Mouse (Mus musculus) heart, adult 2 months (tissue): Measurements from ENCODE around the gene Ntf3. TPM values are rescaled to one million over a fixed set of nuclear protein-coding genes. Genes with fewer than 3 reads are reported as not detected.
A peak's percentile ranks its signal among the peaks of the same experiment; 100 is the strongest.

ENCODE experiments used
- DNase-seq, 2 experiments: peaks; one replicate each; pipeline ENCODE4 v3.0.0; 2021
- H3K27ac ChIP-seq: fragments of 200-600 bp; 2 replicates; pipeline ENCODE4 v1.8.1; 2022
- H3K27me3 ChIP-seq: fragments of 200-500 bp; 2 replicates; pipeline ENCODE4 v1.6.1; 2012; ENCODE audit warnings: mild to moderate bottlenecking, low read length, inconsistent platforms, mixed read lengths; ENCODE audit not compliant: control insufficient read depth, insufficient read depth
- H3K36me3 ChIP-seq: fragments of 200-500 bp; 2 replicates; pipeline ENCODE4 v1.6.1; 2012; ENCODE audit warnings: low read length, inconsistent platforms; ENCODE audit not compliant: control insufficient read depth, insufficient read depth
- H3K4me1 ChIP-seq: fragments of 200-500 bp; 2 replicates; pipeline ENCODE4 v1.6.1; 2011; ENCODE audit warnings: low read length; ENCODE audit not compliant: control insufficient read depth, insufficient read depth
- H3K4me3 ChIP-seq: fragments of 200-600 bp; 2 replicates; pipeline ENCODE4 v1.8.1; 2022
- H3K79me2 ChIP-seq: fragments of 200-500 bp; replicated peaks from 2 replicates; pipeline ENCODE4 v1.6.1; 2012; ENCODE audit warnings: mild to moderate bottlenecking, inconsistent platforms, low read length, moderate library complexity, mixed read lengths; ENCODE audit not compliant: control insufficient read depth, insufficient read depth
- H3K9ac ChIP-seq: fragments of 200-500 bp; 2 replicates; pipeline ENCODE4 v1.6.1; 2012; ENCODE audit warnings: low read depth, mild to moderate bottlenecking, control low read depth, inconsistent platforms, low read length, mixed read lengths
- CTCF ChIP-seq: fragments of 200-600 bp; IDR thresholded peaks from 2 replicates; pipeline ENCODE4 v1.8.1; 2022; ENCODE audit warnings: antibody characterized with exemption, mild to moderate bottlenecking, moderate library complexity
- EP300 ChIP-seq: fragments of 200-500 bp; IDR thresholded peaks from 2 replicates; pipeline ENCODE4 v1.6.1; 2011; ENCODE audit warnings: low read depth, low read length, control low read depth; ENCODE audit not compliant: insufficient read depth
- POLR2A ChIP-seq: fragments of 200-500 bp; IDR thresholded peaks from 2 replicates; pipeline ENCODE4 v1.6.1; 2011; ENCODE audit warnings: mild to moderate bottlenecking, low read depth, low read length, control low read depth; ENCODE audit not compliant: insufficient read depth
- WGBS: fragments of 180-500 bp; shearing (Covaris S2); methylation state at CpG from one replicate; pipeline ENCODE4 v1.1.7; 2018; 5-methylcytosine and 5-hydroxymethylcytosine counted together
- intact Hi-C: fragments of 180-260 bp; cut with DNase I; formaldehyde crosslinking; loops from one replicate; pipeline ENCODE4 v1.15.1; 2025
- polyA plus RNA-seq: library from polyadenylated mRNA; depleted of rRNA; stranded (reverse); fragments of >200 nt; gene quantifications from 2 replicates; pipeline ENCODE4 v1.2.3, GENCODE M21; 2012
- total RNA-seq, 2 experiments: library from RNA; stranded (reverse); gene quantifications; 2 replicates each; pipeline ENCODE4 v1.2.3; 2021

Gene Ntf3
- total and polyA plus RNA-seq, 3 experiments, result 3.9 to 4.2 (median 4.1) TPM

DNA sequence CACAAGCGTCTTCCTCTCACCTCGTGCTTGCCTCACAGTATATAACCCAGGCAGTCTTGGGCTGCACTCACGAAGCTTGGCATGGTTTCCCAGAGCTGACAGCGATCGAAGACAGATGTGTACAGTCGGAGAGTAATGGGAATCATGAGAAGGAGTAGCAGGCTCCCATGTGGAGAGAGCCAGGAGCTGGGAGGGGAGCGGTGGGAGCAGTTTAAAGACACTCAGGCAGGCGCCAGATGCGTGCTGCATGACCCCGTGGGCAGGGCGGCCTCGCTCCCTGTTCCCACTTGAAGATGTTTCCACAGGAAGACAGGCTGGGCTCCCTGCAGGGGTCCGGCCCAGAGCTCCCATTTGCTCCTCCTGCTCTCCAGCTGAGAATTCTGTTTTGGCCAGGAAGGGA, 25.2 kb downstream of the Ntf3 start:
- WGBS, result 6% methylated on average over 13 of the region's 13 CpGs
- intact Hi-C loops, result no loop called here
- H3K27ac ChIP-seq, result peak overlapping the region; percentile 81
- H3K36me3 ChIP-seq, result peaks cover 19% of the 10 kb centered on the region
- DNase-seq, result peak; percentile 68
- no peak overlapping the region for H3K4me3 ChIP-seq
- peak overlapping the region; percentile 18; the same call in 1 of the 2 replicates for H3K9ac ChIP-seq
- H3K79me2 ChIP-seq, result no peaks in the 10 kb centered on the region
- peaks cover 34% of the 10 kb centered on the region for H3K4me1 ChIP-seq
- no peak for TF ChIP-seq CTCF
- TF ChIP-seq EP300, result 0 out of 2 replicates have a peak, but pooled peaks have one; percentile 12
- no peaks in the 10 kb centered on the region for H3K27me3 ChIP-seq

DNA sequence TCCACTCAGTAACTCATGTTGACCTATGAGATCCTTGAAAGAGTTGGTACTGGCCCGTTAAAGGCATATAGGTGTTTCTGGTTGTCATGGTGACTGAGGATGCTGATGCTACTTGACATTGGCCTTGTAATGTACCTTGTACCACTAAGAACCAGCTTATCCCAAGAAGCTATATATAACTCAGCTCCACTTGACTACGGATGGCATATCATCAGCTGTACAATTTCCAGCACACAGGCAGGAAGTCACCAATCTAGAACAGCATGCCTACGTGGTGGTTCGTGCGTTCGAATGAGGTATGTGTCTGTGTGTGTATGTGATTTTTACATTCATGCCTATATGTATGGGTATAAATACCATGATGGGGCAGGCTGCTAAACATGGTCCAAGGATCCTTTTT, 25.7 kb downstream of the Ntf3 start:
- WGBS, result 40% methylated on average over 6 of the region's 6 CpGs
- Histone ChIP-seq H3K4me1 (peaks cover 34% of the 10 kb centered on the region), H3K36me3 (peaks cover 19% of the 10 kb centered on the region), H3K9ac (no peak overlapping the region), H3K4me3 (no peak overlapping the region), H3K79me2 (no peaks in the 10 kb centered on the region), H3K27ac (peak overlapping the region; percentile 81), H3K27me3 (no peaks in the 10 kb centered on the region)
- intact Hi-C loops, result no loop called here
- no peak for DNase-seq
- TF ChIP-seq POLR2A (no peak), CTCF (no peak), EP300 (no peak)

DNA sequence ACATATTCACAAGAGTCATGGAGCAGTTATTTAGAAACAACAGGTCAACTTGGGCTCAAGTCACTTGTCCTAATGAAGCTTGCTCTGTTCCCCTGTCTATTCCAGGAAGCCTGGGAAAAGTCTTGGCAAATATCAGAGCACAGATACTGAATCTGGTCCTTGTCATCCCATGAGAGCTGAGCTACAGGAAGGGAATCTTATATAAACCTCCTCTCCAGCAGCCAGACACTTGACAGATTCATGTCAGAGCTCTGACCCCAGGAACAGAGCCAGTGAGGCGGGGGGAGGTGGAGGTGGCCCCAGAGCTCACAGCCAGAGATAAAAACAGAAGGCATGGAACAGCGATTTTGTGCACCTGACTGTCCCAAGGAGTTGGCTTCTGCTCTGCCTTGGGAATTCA, 26.3 kb downstream of the Ntf3 start:
- Histone ChIP-seq H3K36me3 (peaks cover 19% of the 10 kb centered on the region), H3K27ac (peak overlapping the region; percentile 38; the same call in 1 of the 2 replicates), H3K27me3 (no peaks in the 10 kb centered on the region), H3K4me1 (peaks cover 34% of the 10 kb centered on the region), H3K9ac (no peak overlapping the region), H3K79me2 (no peaks in the 10 kb centered on the region), H3K4me3 (no peak overlapping the region)
- WGBS, result 45% methylated on average over 2 of the region's 2 CpGs
- intact Hi-C loops, result no loop called here
- DNase-seq, result peak in 1 of 2 experiments; percentile 38
- TF ChIP-seq EP300, result no peak
- TF ChIP-seq CTCF, result no peak
- no peak for TF ChIP-seq POLR2A

DNA sequence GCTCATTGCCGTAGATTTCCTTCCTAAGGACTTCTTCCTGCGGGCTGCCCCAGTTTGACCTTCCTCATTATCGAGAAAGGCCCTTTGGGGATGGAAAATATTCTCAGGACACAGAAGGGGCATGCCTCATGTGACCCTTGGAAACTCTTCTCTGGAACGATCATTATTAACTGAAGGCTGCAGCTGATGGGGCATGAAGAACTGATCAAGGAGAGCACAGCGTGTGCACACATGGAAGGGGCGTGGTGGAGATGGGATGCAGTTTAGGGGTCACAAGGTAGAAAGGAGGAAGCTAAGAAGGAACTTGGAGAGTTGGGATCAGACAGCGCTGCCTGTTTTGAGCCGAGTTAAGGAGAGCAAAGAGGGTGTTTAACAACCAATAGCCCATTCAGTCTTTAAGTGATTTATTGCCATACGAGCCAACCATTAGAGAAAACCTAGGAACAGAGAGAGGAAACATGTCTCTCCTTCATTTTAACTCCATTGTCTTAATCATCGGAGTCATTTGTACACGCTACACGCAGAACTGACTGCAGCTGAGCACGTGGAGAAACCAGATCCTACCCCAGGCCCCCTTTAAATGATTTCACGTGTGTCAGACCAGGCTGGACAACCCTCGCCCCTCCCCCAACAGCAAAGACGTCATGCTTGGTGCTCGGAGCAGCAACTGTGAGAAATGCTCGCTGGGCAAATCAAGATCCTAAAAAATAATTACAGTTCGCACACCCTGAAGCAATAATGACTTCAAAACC, 32.4 kb downstream of the Ntf3 start:
- H3K27me3 ChIP-seq, result no peaks in the 10 kb centered on the region
- no peaks in the 10 kb centered on the region for H3K79me2 ChIP-seq
- intact Hi-C loops, result loop anchor here (5.0 kb wide), 1 partner anchor 33 kb away; the partner anchor contains the start of gene Ntf3
- WGBS, result 49% methylated on average over 19 of the region's 19 CpGs
- H3K4me1 ChIP-seq, result peaks cover 15% of the 10 kb centered on the region
- H3K36me3 ChIP-seq, result peaks cover 8% of the 10 kb centered on the region; the same call in 1 of the 2 replicates
- peak; percentile 35 to 48 for DNase-seq
- H3K4me3 ChIP-seq, result no peak overlapping the region; the same call in 1 of the 2 replicates
- H3K9ac ChIP-seq, result peak overlapping the region; percentile 49; the same call in 1 of the 2 replicates
- H3K27ac ChIP-seq, result peak overlapping the region; percentile 77
- TF ChIP-seq EP300, result peak; percentile 53; the same call in 1 of the 2 replicates
- no peak for TF ChIP-seq POLR2A
- TF ChIP-seq CTCF, result no peak

DNA sequence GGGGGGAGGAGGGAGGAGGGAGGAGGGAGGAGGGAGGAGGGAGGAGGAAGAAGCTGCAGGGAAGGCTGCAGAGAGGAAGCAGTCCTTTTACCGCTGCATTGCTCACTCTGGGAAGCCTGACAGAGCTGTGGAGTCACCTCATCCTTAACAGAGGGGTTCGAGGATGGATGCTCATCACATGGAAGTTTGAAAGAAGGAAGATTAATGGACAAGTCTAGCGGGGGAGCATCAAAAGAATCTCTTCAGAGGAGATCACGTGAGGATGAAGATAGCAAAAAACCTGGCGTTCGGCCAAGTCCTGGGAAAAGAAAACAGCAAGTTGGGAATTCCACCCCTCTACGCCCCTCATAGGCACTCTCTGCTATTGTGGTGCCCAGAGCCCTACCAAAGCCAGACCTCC, 38.5 kb downstream of the Ntf3 start:
- DNase-seq, result no peak
- Histone ChIP-seq H3K36me3 (no peaks in the 10 kb centered on the region; the same call in 1 of the 2 replicates), H3K27me3 (no peaks in the 10 kb centered on the region), H3K79me2 (no peaks in the 10 kb centered on the region), H3K4me3 (no peak overlapping the region), H3K27ac (no peak overlapping the region), H3K9ac (no peak overlapping the region), H3K4me1 (peaks cover 6% of the 10 kb centered on the region)
- 34% methylated on average over 7 of the region's 7 CpGs for WGBS
- TF ChIP-seq CTCF (no peak), POLR2A (no peak), EP300 (no peak)
- intact Hi-C loops, result no loop called here

DNA sequence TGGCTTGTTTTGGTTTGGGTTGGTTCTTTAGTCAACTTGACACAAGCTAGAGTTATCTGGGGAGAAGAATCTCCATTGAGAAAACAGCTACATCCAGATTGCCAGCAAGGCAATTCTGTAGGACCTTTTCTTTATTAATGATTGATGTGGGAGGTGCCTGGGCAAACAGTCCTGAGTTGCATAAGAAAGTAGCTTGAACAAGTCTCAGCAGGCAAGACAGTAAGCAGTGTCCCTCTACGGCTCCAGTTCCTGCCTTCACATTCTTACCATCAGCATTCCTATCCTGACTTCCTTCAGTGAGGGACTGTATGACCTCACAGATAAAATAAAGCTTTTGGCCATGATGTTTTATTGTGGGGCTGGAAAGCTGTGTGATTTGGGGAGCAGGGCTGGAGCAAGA, 48.5 kb downstream of the Ntf3 start:
- WGBS, result 77% methylated on average over 1 of the region's 1 CpGs
- TF ChIP-seq POLR2A (no peak), EP300 (no peak), CTCF (no peak)
- peaks cover 7% of the 10 kb centered on the region; the same call in 1 of the 2 replicates for H3K4me1 ChIP-seq
- no peaks in the 10 kb centered on the region for H3K36me3 ChIP-seq
- no peak overlapping the region for H3K27ac ChIP-seq
- DNase-seq, result no peak
- intact Hi-C loops, result no loop called here
- H3K4me3 ChIP-seq, result no peak overlapping the region
- H3K9ac ChIP-seq, result no peak overlapping the region
- no peaks in the 10 kb centered on the region for H3K27me3 ChIP-seq
- no peaks in the 10 kb centered on the region for H3K79me2 ChIP-seq
